23 mouse cellular contexts compared by ENCODE assay signal in genomic region chr13:79297225-79297710, GRCm38 (mm10).
DNase-seq lines count a peak whose midpoint lies in the region; ATAC-seq lines count a peak whose summit lies in the region.
"Had no signal": no experiment of that assay in that cellular context is flagged by ENCODE, and none has a peak within 500 bp of the region (broad histone marks: within the 10 kb centered on the region; RNA-seq: fewer than 3 reads in every experiment).

No protein-coding gene starts in this region.

- WGBS in midbrain, embryonic 12.5 days = 11% methylated on average over 6 of the region's 6 CpGs
- WGBS in intestine, embryonic 15.5 days = 81% methylated on average over 6 of the region's 6 CpGs

- H3K36me3 ChIP-seq in midbrain, embryonic 12.5 days = no peaks in the 10 kb centered on the region
- H3K36me3 ChIP-seq in intestine, embryonic 15.5 days = no peaks in the 10 kb centered on the region
- H3K36me3 ChIP-seq: embryonic facial prominence, embryonic 13.5 days; heart, embryonic 10.5 days; hindbrain, embryonic 10.5 days had no signal

- no peaks in the 10 kb centered on the region for H3K9me3 ChIP-seq in midbrain, embryonic 12.5 days
- H3K9me3 ChIP-seq in intestine, embryonic 15.5 days = no peaks in the 10 kb centered on the region
- H3K9me3 ChIP-seq: embryonic facial prominence, embryonic 13.5 days; heart, embryonic 10.5 days; hindbrain, embryonic 10.5 days had no signal

- H3K27me3 ChIP-seq in midbrain, embryonic 12.5 days = no peaks in the 10 kb centered on the region
- no peaks in the 10 kb centered on the region for H3K27me3 ChIP-seq in intestine, embryonic 15.5 days (replicated peaks)

- ATAC-seq in midbrain, embryonic 12.5 days (ENCODE audit: low FRiP score, low read depth) = peak; percentile 82
- no peak for ATAC-seq in intestine, embryonic 15.5 days
- ATAC-seq: hindbrain, embryonic 16.5 days; intestine, embryonic 16.5 days had no signal

- peaks cover 9% of the 10 kb centered on the region for H3K4me1 ChIP-seq in midbrain, embryonic 12.5 days
- no peaks in the 10 kb centered on the region for H3K4me1 ChIP-seq in intestine, embryonic 15.5 days (replicated peaks)
- H3K4me1 ChIP-seq: embryonic facial prominence, embryonic 13.5 days; heart, embryonic 10.5 days had no signal

- H3K27ac ChIP-seq in midbrain, embryonic 12.5 days (replicated peaks) = 0 out of 2 replicates have a peak overlapping the region, but pooled peaks have one; percentile 22
- H3K27ac ChIP-seq in intestine, embryonic 15.5 days = no peak overlapping the region
- H3K27ac ChIP-seq: embryonic facial prominence, embryonic 13.5 days; heart, embryonic 10.5 days; hindbrain, embryonic 10.5 days; macrophage; stomach, postnatal 0 days had no signal

- DNase-seq in embryo, embryonic 10 days (ENCODE audit: low spot score) = peak; percentile 20
- DNase-seq in embryo, embryonic 9.5 days (ENCODE audit: extremely low spot score) = no peak
- DNase-seq in retina, postnatal 1 day = peak; percentile 7
- no peak for DNase-seq in retina, embryonic 14.5 days (ENCODE audit: low spot score)
- DNase-seq in layer of hippocampus, postnatal 14 days (ENCODE audit: low spot score in 2 of 2) = no peak
- no peak for DNase-seq in urinary bladder, postnatal 4 days (ENCODE audit: low spot score in 2 of 2)
- DNase-seq: adrenal gland, postnatal 10 days; cerebellum, adult 2 months; cerebellum, postnatal 36 days; kidney, adult 9 months; kidney, postnatal 14 days; thymus, adult 2 months; thymus, postnatal 4 days had no signal

- no peak overlapping the region for H3K9ac ChIP-seq in midbrain, embryonic 12.5 days (replicated peaks)
- no peak overlapping the region for H3K9ac ChIP-seq in intestine, embryonic 15.5 days
- H3K9ac ChIP-seq: embryonic facial prominence, embryonic 13.5 days had no signal

- no peak overlapping the region for H3K4me3 ChIP-seq in midbrain, embryonic 12.5 days
- no peak overlapping the region for H3K4me3 ChIP-seq in intestine, embryonic 15.5 days (replicated peaks)
- H3K4me3 ChIP-seq: embryonic facial prominence, embryonic 13.5 days; erythroblast, embryonic 14.5 days; heart, embryonic 10.5 days; hindbrain, embryonic 10.5 days had no signal

- peak overlapping the region; percentile 6; the same call in 1 of the 2 replicates for H3K4me2 ChIP-seq in midbrain, embryonic 12.5 days (replicated peaks)
- H3K4me2 ChIP-seq in intestine, embryonic 15.5 days (replicated peaks) = no peak overlapping the region
- H3K4me2 ChIP-seq: embryonic facial prominence, embryonic 13.5 days had no signal

Comparison
In these comparisons a context has a peak if more than half of its experiments do, and no peak if none do; other contexts are left out.
1. DNase-seq: peak in embryo, embryonic 10 days (single experiment) and retina, postnatal 1 day (single experiment); none in embryo, embryonic 9.5 days (single experiment), retina, embryonic 14.5 days (single experiment), layer of hippocampus, postnatal 14 days (0 of 2) and urinary bladder, postnatal 4 days (0 of 2).